Mouse (Mus musculus) erythroblast, embryonic 14.5 days (primary cell): ENCODE measurements around the gene Tnfsf15. TPM values are rescaled to one million over a fixed set of nuclear protein-coding genes. Genes with fewer than 3 reads are reported as not detected.

Source experiments
- H3K27me3 ChIP-seq: 2 replicates; pipeline ENCODE4 v1.6.1; 2012; ENCODE audit warnings: inconsistent platforms; ENCODE audit not compliant: control insufficient read depth
- H3K36me3 ChIP-seq: 2 replicates; pipeline ENCODE4 v1.6.1; 2012; ENCODE audit warnings: mild to moderate bottlenecking, inconsistent platforms; ENCODE audit not compliant: control insufficient read depth
- H3K4me1 ChIP-seq: 2 replicates; pipeline ENCODE4 v1.6.1; 2012; ENCODE audit warnings: inconsistent platforms; ENCODE audit not compliant: control insufficient read depth
- H3K4me3 ChIP-seq: replicated peaks from 2 replicates; pipeline ENCODE3; 2012; ENCODE audit warnings: moderate library complexity, mild to moderate bottlenecking, inconsistent platforms
- H3K9me3 ChIP-seq: 2 replicates; pipeline ENCODE4 v1.6.1; 2012; ENCODE audit warnings: low read length, inconsistent platforms, mixed read lengths; ENCODE audit not compliant: control insufficient read depth
- GATA1 ChIP-seq: IDR thresholded peaks from 2 replicates; pipeline ENCODE4 v1.6.1; 2012; ENCODE audit warnings: low read length, inconsistent platforms, mixed read lengths
- TAL1 ChIP-seq: IDR thresholded peaks from 3 replicates; pipeline ENCODE4 v1.6.1; 2012; ENCODE audit warnings: low read length, inconsistent platforms, mixed read lengths
- polyA plus RNA-seq: library from polyadenylated mRNA; stranded (reverse); fragments of >175 nt; gene quantifications from 2 replicates; pipeline ENCODE4 v1.2.3, GENCODE M21; 2012

Gene Tnfsf15
- polyA plus RNA-seq, 1 experiment = not detected

DNA sequence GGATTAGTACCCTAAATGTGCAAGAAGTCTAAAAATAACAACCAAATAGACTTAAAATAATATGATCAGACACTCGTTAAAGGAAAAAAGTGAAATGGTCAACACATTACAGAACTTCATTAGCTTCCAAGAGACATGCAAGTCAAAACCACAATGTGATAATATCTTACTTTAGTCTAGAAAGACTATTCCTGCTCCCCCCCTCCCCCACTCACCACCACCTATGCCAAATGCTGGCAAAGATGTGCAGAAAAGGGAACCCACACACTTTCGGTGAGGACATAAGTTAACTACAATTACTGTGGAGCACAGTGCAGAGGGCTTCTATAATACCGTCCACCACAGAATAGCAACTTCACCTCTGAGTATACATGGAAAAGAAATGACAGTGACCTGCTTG lies 24.2 kb upstream of the Tnfsf15 start:
- H3K4me3 ChIP-seq = no peak overlapping the region
- TF ChIP-seq GATA1 = no peak
- no peak for TF ChIP-seq TAL1

DNA sequence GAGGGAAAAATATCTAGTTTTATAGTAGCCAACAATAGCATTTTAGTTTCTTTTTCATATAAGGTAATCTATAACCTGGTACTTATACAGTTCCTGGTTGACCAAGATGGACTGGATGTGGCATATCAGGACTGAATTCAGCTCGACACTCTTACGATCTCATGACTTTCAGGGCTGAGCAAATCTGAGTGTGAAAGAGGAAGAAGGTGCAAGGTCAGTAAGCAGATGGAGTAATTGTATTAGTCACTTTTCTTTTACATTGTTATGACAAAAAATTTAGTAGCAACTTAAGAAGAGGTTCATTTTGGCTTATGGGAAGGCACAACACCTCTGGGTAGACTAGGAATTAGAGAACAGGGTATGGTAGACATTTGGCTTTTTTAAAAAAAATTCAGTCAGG lies 20.1 kb upstream of the Tnfsf15 start:
- Histone ChIP-seq H3K27me3 (no peaks in the 10 kb centered on the region), H3K4me1 (no peaks in the 10 kb centered on the region), H3K36me3 (no peaks in the 10 kb centered on the region), H3K4me3 (no peak overlapping the region), H3K9me3 (no peaks in the 10 kb centered on the region)
- TF ChIP-seq TAL1 = no peak
- no peak for TF ChIP-seq GATA1

More for the DNA sequence above, 24.2 kb upstream of the Tnfsf15 start:
- no peaks in the 10 kb centered on the region for H3K27me3 ChIP-seq
- H3K4me1 ChIP-seq = no peaks in the 10 kb centered on the region
- no peaks in the 10 kb centered on the region for H3K36me3 ChIP-seq
- no peaks in the 10 kb centered on the region for H3K9me3 ChIP-seq

DNA sequence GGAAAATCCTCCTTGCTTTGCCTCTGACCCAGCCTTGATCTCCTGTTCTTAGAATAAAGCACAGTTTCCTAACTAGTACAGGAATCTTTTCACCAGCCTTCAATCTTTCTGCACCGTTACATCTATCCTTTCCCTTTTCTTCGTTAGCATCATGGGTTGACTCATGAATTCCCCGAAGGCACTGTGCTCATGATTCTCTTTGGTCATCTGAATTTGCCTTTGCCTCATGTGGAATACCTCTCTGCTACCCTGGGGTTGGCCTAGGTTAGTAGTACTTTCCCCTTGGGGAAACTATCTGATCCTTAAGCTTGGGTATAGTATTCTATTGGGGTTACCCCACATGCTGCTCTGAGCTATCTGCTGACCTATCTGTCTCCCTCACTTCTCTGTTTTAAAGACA lies 15.0 kb upstream of the Tnfsf15 start:
- Histone ChIP-seq H3K27me3 (no peaks in the 10 kb centered on the region), H3K9me3 (no peaks in the 10 kb centered on the region), H3K36me3 (no peaks in the 10 kb centered on the region), H3K4me1 (no peaks in the 10 kb centered on the region), H3K4me3 (no peak overlapping the region)
- no peak for TF ChIP-seq TAL1
- no peak for TF ChIP-seq GATA1

DNA sequence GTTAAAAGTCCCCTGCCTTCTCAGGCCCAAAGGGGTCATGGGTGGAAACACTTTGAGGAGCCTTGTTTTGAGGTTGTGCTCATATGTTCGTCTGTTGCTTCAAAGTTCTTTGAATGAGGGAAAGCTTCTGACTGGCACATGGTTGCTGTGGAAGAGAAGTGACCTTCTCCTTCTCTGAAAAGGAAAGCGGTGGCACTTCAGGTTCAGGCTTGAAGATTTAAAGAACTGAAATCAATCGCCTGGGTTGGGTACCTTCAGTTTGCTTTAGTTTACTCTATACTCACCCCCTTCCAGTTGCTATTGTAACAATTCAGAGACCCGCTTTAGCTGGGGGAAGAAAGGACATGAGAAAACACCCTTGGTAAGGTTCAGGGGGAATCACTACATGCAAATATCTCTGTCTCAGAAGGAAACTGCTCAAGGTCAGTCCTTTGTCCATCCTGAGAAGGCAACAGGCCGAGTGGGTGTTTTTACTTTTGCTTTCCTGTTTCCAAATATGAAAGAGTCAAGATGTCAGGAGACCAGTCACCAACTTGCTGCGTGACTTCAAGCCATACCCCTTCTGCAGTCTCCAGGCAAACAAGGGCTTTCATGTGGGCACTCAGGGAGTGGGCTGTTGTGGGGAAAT lies 12.7 kb upstream of the Tnfsf15 start:
- Histone ChIP-seq H3K9me3 (no peaks in the 10 kb centered on the region), H3K4me1 (no peaks in the 10 kb centered on the region), H3K4me3 (no peak overlapping the region), H3K36me3 (no peaks in the 10 kb centered on the region), H3K27me3 (no peaks in the 10 kb centered on the region)
- TF ChIP-seq GATA1 (no peak), TAL1 (no peak)

DNA sequence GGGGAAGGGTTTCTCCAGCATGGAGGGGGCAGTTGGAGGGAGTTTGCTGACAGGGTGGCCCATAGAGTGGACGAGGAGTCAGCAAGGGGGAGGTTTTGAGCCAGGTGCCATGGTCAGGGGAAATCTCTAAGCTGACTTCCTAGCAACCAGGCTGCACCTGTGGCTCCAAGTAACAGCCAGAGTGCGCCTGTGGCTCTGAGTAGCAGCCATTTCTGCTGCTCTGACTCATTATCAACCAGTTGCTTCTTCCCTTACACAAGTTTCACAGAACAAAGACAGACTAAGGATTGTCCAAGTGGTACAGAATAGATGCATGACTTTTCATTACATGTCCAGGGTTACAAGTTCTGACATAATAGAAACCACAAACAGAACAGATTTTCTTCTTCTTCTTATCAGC lies 11.2 kb upstream of the Tnfsf15 start:
- no peak for TF ChIP-seq GATA1
- TF ChIP-seq TAL1 = no peak

DNA sequence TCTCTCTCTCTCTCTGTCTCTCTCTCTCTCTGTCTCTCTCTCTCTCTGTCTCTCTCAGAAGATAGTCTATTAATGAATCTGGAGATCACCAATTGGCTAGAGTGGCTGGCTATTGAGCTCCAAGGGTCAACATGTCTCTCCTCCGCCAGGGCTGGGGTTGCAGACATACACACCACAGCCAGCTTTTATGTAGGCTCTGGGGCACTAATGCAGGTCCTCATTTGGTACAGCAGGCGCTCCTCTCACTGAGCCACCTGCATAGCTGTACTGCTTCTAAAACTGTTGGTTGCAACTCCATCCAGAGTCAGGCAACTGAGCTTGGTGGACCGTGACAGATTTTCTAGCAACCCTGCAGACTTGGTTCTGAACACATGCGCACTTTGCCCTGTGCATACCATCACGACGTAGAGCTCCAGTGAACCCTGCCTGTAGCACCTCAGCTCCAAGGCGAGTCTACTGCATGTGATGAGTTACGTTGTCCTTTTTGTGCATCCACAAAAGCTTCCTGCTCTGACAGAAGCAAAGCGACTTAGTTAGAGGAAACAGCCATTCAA lies 9.6 kb upstream of the Tnfsf15 start:
- Histone ChIP-seq H3K9me3 (no peaks in the 10 kb centered on the region), H3K4me1 (no peaks in the 10 kb centered on the region), H3K4me3 (no peak overlapping the region), H3K27me3 (no peaks in the 10 kb centered on the region), H3K36me3 (no peaks in the 10 kb centered on the region)
- TF ChIP-seq TAL1 (no peak), GATA1 (no peak)

More for the DNA sequence above, 11.2 kb upstream of the Tnfsf15 start:
- H3K27me3 ChIP-seq = no peaks in the 10 kb centered on the region
- H3K36me3 ChIP-seq = no peaks in the 10 kb centered on the region
- no peak overlapping the region for H3K4me3 ChIP-seq
- H3K9me3 ChIP-seq = no peaks in the 10 kb centered on the region
- H3K4me1 ChIP-seq = no peaks in the 10 kb centered on the region

DNA sequence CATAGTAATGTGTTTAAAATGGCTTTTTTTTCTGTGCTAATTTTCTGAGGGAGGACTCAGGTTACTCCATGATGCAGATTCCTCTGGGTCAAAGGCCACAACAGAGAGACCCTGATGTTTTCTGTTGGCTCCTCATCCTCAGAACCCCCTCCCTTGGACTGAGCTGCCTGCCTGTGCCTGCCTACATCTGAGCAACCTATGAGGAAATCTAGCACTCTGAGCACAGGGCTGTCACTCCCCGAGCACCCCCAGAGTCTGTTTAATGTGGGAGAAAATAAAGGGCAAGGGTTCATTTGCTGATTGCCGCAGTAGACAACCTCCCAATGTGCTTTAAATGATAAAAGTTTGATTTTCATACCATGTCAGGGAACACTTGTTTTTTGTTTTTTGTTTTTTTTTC lies 8.9 kb upstream of the Tnfsf15 start:
- Histone ChIP-seq H3K9me3 (no peaks in the 10 kb centered on the region), H3K4me3 (no peak overlapping the region), H3K4me1 (no peaks in the 10 kb centered on the region), H3K36me3 (no peaks in the 10 kb centered on the region), H3K27me3 (no peaks in the 10 kb centered on the region)
- no peak for TF ChIP-seq TAL1
- TF ChIP-seq GATA1 = no peak

DNA sequence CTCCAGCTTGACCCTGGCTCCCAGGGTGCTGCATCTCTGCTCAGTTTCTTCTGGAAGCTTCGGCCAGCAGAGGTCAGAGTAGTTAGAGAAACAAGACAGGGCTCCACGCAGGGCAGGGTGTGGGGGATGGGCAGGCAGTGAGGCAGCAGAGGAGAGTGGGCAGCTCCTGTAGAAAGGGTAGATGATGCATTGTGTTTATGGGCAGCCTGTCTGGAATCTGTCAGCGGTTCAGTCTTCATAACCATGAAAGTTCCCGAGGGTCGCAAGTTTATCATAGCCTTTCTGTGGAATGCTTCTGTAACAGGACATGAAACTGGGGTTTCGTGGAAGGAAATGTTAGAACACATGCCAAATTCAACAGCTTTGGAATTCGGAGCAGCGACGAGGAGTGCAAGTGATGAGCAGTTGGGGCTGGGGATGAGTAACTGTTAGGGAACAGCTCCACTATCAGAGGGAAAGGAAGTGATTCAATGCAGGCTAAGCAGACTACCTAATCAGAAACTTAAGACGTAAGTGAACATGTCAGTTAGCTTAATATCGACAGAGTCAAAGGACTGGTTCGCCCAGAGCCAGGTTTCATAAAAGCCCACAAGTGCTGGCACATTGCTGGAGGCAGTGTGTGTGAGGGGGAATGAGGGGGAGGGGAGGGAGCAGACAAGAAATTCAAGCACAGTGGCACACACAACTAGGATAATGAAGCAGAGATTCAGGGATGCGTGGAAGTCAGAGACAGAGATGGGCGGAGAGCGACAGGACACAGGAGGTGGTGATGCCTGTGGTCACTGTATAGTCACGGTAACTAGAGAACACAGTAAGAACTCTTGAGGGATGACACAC lies 8.0 kb upstream of the Tnfsf15 start:
- no peaks in the 10 kb centered on the region for H3K27me3 ChIP-seq
- TF ChIP-seq GATA1 (no peak), TAL1 (no peak)
- H3K4me3 ChIP-seq = no peak overlapping the region
- H3K9me3 ChIP-seq = no peaks in the 10 kb centered on the region
- no peaks in the 10 kb centered on the region for H3K36me3 ChIP-seq
- no peaks in the 10 kb centered on the region for H3K4me1 ChIP-seq

DNA sequence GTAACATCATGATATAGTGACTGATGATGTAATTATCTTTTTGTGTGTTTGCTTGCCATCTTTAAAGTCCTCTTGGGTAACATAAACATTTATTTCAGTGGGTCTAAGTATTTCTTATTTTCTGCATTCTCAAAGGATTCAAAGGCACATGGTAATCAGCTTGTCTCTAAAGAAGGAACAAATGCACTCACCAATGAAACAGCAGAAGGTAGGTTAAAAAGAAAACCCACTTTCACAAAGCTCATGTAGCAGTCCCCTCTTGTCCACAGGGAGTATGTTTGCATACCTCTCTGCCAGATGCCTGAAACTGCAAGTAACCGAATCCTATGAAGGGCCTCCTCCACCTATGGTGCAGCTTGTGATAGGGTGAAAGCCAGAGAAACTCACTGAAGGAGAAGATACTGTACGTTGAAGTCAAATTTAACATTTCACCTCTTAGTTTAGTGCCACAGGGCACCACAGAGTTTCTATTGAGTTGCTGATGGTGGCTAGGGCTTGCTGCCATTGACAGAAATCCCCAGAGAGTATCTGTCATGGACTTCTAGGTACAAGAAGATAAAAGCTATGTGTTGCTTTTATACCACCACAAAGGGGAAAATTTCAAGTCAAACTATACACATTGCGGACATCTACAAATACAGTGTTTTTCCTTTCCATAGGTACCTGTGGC lies 3.3 kb upstream of the Tnfsf15 start:
- no peaks in the 10 kb centered on the region for H3K9me3 ChIP-seq
- no peak overlapping the region for H3K4me3 ChIP-seq
- TF ChIP-seq TAL1 (no peak), GATA1 (no peak)
- no peaks in the 10 kb centered on the region for H3K27me3 ChIP-seq
- no peaks in the 10 kb centered on the region for H3K4me1 ChIP-seq
- no peaks in the 10 kb centered on the region for H3K36me3 ChIP-seq
